Mouse (Mus musculus): ENCODE measurements around the gene Rtf2. TPM values are rescaled to one million over a fixed set of nuclear protein-coding genes. Genes with fewer than 3 reads are reported as not detected.

Gene Rtf2
- polyA plus RNA-seq, 1 experiment from 2014 or later, result 73.2 TPM

DNA sequence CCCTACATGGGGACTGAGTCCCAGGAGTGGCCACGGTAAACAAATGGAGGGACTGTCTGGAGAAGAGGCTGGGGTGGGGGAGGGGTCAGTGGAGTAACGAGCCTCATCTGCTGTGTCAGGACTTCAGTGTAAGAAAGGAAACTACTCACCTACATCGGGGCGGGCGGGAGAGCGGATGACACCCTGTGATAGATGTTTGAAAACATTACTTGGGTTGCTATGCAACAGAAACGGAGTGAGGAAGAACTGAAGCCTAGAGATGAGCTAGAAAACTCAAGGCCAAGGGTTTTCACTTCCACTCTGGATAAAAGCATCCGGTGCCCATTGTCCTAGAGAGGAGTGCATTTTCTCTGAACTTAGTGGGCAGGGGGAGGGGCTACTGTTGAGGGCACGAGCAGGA is 40.5 kb upstream of the Rtf2 start:
- Histone ChIP-seq H3K9me3 (replicated peaks; ENCODE audit: low read length) (no peaks in the 10 kb centered on the region), H3K4me2 (ENCODE audit: low read length) (no peak overlapping the region), H3K4me3 (replicated peaks; ENCODE audit: low read depth, low read length) (no peak overlapping the region), H3K27me3 (ENCODE audit: insufficient read depth, low read length) (no peaks in the 10 kb centered on the region), H3K9ac (ENCODE audit: low read depth, low read length) (no peak overlapping the region), H3K36me3 (ENCODE audit: insufficient read depth, low read length) (no peaks in the 10 kb centered on the region), H3K27ac (no peak overlapping the region), H3K4me1 (replicated peaks; ENCODE audit: insufficient read depth, low read length) (no peaks in the 10 kb centered on the region)
- no peak for TF ChIP-seq CTCF (IDR thresholded peaks at IDR 0.05; ENCODE audit: low read depth)
- 21% methylated on average over 9 of the region's 9 CpGs for WGBS
- ATAC-seq (replicated peaks; ENCODE audit: low FRiP score, low read depth) (no peak), DNase-seq (ENCODE audit: low spot score) (peak; percentile 19)

DNA sequence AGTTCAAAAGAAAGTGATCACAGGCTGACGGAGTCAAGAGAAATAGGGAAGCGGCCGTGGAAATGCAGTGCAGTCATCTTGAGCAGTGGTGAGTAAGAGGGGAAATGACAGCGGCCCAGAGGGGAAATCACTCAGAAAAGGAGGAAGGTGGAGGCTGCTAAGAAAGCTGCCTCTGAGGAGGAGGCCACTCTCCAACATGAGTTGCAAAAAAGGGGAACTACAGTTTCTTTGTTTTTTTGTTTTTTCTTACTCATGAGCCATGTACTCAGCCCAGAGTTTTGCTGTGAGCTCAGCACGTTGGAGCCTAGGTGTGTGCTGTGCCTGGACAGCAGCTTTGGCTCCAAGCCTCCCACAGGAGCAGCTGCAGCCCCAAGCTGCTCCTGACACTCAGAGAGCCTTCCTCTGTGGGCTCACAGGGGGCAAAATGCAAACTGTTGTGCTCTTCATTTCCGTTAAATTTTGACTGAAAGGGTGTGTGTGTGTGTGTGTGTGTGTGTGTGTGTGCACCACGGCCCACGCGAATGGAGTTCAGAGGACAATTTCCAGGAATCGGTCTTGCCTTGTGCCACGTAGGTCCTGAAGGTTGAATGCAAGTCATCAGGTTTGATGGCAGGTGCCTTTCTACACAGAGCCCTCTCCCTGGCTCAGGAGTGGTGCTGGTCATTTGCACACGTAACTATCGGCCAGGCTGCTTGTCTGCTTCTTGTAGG is 39.1 kb upstream of the Rtf2 start:
- no peak overlapping the region for H3K9ac ChIP-seq (ENCODE audit: low read depth, low read length)
- H3K4me1 ChIP-seq (replicated peaks; ENCODE audit: insufficient read depth, low read length), result no peaks in the 10 kb centered on the region
- no peaks in the 10 kb centered on the region for H3K36me3 ChIP-seq (ENCODE audit: insufficient read depth, low read length)
- DNase-seq (ENCODE audit: low spot score), result peak; percentile 24
- no peaks in the 10 kb centered on the region for H3K9me3 ChIP-seq (replicated peaks; ENCODE audit: low read length)
- no peak overlapping the region for H3K4me3 ChIP-seq (replicated peaks; ENCODE audit: low read depth, low read length)
- 60% methylated on average over 13 of the region's 13 CpGs for WGBS
- H3K27me3 ChIP-seq (ENCODE audit: insufficient read depth, low read length), result no peaks in the 10 kb centered on the region
- no peak overlapping the region for H3K4me2 ChIP-seq (ENCODE audit: low read length)
- no peak for ATAC-seq (replicated peaks; ENCODE audit: low FRiP score, low read depth)
- H3K27ac ChIP-seq, result no peak overlapping the region
- TF ChIP-seq CTCF (IDR thresholded peaks at IDR 0.05; ENCODE audit: low read depth), result no peak

DNA sequence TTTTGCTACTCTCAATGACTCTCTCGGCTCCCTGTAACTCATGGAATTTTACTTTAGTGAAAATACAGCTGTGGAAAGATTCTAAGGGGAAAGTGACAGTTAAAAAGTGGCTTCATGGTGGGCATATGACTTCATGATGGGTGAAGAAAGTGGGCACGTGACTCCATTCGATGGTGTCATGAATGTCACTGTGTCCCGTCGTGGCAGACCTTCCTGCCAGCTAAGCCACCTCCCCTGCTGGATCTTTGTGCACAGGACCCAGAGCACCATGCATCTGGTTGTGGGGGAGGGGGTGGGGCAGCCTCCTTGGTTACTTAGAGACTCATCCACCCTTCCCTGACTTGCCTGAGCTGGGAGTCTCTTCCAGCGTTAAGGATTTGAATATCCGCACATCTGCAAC is 36.1 kb upstream of the Rtf2 start:
- no peak for TF ChIP-seq CTCF (IDR thresholded peaks at IDR 0.05; ENCODE audit: low read depth)
- 54% methylated on average over 7 of the region's 7 CpGs for WGBS
- Histone ChIP-seq H3K36me3 (ENCODE audit: insufficient read depth, low read length) (no peaks in the 10 kb centered on the region), H3K27me3 (ENCODE audit: insufficient read depth, low read length) (no peaks in the 10 kb centered on the region), H3K4me2 (ENCODE audit: low read length) (no peak overlapping the region), H3K9me3 (replicated peaks; ENCODE audit: low read length) (no peaks in the 10 kb centered on the region), H3K27ac (no peak overlapping the region), H3K4me1 (replicated peaks; ENCODE audit: insufficient read depth, low read length) (no peaks in the 10 kb centered on the region), H3K9ac (ENCODE audit: low read depth, low read length) (no peak overlapping the region), H3K4me3 (replicated peaks; ENCODE audit: low read depth, low read length) (no peak overlapping the region)
- ATAC-seq (replicated peaks; ENCODE audit: low FRiP score, low read depth) (no peak), DNase-seq (ENCODE audit: low spot score) (no peak)

DNA sequence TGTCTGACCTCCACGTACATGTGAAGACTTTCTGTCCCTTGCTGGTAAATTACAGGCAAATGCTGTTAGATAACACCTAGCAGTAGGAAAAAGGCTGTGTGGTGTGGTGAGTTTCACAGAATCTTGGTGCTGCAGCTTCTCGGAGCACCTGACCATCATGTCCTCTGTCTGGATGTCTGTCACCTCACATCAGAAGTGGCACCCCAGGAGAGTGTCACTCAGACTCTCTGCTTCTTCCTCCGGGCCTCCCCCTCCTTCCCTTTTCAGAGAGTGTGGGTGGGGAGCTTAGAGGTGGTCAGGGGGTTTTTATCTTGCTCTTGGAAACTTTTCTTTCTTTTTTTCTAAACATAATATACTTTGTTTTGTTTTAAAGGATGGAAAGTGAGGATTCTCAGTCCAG is 35.3 kb upstream of the Rtf2 start:
- Histone ChIP-seq H3K27ac (no peak overlapping the region), H3K27me3 (ENCODE audit: insufficient read depth, low read length) (no peaks in the 10 kb centered on the region), H3K4me3 (replicated peaks; ENCODE audit: low read depth, low read length) (no peak overlapping the region), H3K4me2 (ENCODE audit: low read length) (no peak overlapping the region), H3K9me3 (replicated peaks; ENCODE audit: low read length) (no peaks in the 10 kb centered on the region), H3K36me3 (ENCODE audit: insufficient read depth, low read length) (no peaks in the 10 kb centered on the region), H3K9ac (ENCODE audit: low read depth, low read length) (no peak overlapping the region), H3K4me1 (replicated peaks; ENCODE audit: insufficient read depth, low read length) (no peaks in the 10 kb centered on the region)
- WGBS, result 71% methylated on average over 3 of the region's 3 CpGs
- TF ChIP-seq CTCF (IDR thresholded peaks at IDR 0.05; ENCODE audit: low read depth), result no peak
- no peak for DNase-seq (ENCODE audit: low spot score)
- ATAC-seq (replicated peaks; ENCODE audit: low FRiP score, low read depth), result no peak

DNA sequence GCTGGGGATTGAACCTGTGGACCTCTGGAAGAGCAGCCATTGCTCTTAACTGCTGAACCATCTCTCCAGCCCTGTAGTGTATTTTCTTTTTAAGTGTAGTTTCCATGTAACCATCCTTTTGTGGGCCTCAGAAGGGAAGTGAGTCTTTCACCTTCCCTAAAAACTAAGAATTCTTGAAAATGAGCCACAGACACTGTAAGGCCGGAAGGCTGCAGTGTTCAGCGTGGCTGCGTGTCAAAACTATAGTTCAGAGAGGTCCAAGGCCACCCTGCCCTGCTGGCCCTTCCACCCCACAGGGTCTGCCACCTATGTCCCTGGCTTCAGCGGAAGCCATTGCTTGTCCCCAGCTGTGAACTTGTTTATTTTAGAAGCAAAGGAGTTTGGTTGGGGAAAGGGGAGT is 34.2 kb upstream of the Rtf2 start:
- H3K27ac ChIP-seq, result no peak overlapping the region
- no peaks in the 10 kb centered on the region for H3K9me3 ChIP-seq (replicated peaks; ENCODE audit: low read length)
- no peak for TF ChIP-seq CTCF (IDR thresholded peaks at IDR 0.05; ENCODE audit: low read depth)
- H3K4me1 ChIP-seq (replicated peaks; ENCODE audit: insufficient read depth, low read length), result no peaks in the 10 kb centered on the region
- DNase-seq (ENCODE audit: low spot score), result no peak
- 43% methylated on average over 4 of the region's 4 CpGs for WGBS
- no peak overlapping the region for H3K4me3 ChIP-seq (replicated peaks; ENCODE audit: low read depth, low read length)
- H3K36me3 ChIP-seq (ENCODE audit: insufficient read depth, low read length), result no peaks in the 10 kb centered on the region
- H3K9ac ChIP-seq (ENCODE audit: low read depth, low read length), result no peak overlapping the region
- ATAC-seq (replicated peaks; ENCODE audit: low FRiP score, low read depth), result no peak
- no peaks in the 10 kb centered on the region for H3K27me3 ChIP-seq (ENCODE audit: insufficient read depth, low read length)
- no peak overlapping the region for H3K4me2 ChIP-seq (ENCODE audit: low read length)

DNA sequence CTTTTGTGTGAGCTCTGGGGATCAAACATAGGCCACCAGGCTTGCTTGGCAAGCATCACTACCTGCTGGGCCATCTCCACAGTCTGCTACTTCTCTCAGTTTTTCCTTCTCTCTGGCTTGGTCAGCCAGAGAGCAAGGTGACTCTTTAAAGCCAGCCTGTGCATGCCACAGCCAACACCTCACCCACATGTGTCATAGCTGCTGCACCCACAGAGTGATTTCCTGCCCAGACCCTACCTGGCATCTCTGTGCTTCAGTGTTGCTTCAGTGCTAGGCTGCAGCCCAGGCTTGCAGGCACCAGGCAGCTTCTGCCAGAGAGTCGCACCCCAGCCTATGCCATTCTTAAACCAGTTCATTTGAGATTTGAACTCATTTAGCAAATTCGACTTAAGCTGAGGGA is 32.9 kb upstream of the Rtf2 start:
- Histone ChIP-seq H3K36me3 (ENCODE audit: insufficient read depth, low read length) (no peaks in the 10 kb centered on the region), H3K4me1 (replicated peaks; ENCODE audit: insufficient read depth, low read length) (no peaks in the 10 kb centered on the region; the same call in 1 of the 2 replicates), H3K4me2 (ENCODE audit: low read length) (no peak overlapping the region), H3K9ac (ENCODE audit: low read depth, low read length) (no peak overlapping the region), H3K27ac (no peak overlapping the region), H3K4me3 (replicated peaks; ENCODE audit: low read depth, low read length) (no peak overlapping the region), H3K27me3 (ENCODE audit: insufficient read depth, low read length) (no peaks in the 10 kb centered on the region), H3K9me3 (replicated peaks; ENCODE audit: low read length) (no peaks in the 10 kb centered on the region)
- no peak for DNase-seq (ENCODE audit: low spot score)
- no peak for ATAC-seq (replicated peaks; ENCODE audit: low FRiP score, low read depth)
- WGBS, result 77% methylated on average over 2 of the region's 2 CpGs
- no peak for TF ChIP-seq CTCF (IDR thresholded peaks at IDR 0.05; ENCODE audit: low read depth)

DNA sequence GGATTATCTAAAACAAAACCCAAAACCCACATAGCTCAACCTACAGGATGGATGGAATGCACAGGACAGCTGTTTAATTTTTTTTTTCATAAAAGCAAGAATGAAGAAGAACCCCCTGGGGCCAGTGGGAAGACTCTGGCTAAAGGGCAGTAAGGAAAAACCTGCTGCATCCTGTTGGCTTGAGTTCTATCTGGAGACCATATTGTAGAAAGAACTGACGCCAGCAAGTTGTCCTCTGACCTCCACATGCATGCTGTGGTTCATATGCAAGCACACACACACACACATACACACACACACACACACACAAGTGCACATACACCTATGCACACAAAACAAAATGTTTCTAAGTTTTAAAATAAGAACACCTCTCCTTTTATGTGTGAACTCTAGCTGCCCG is 29.7 kb upstream of the Rtf2 start:
- H3K36me3 ChIP-seq (ENCODE audit: insufficient read depth, low read length), result no peaks in the 10 kb centered on the region
- no peaks in the 10 kb centered on the region for H3K9me3 ChIP-seq (replicated peaks; ENCODE audit: low read length)
- 73% methylated on average over 2 of the region's 2 CpGs for WGBS
- H3K9ac ChIP-seq (ENCODE audit: low read depth, low read length), result no peak overlapping the region
- no peak overlapping the region for H3K4me2 ChIP-seq (ENCODE audit: low read length)
- no peak overlapping the region for H3K27ac ChIP-seq
- H3K4me3 ChIP-seq (replicated peaks; ENCODE audit: low read depth, low read length), result no peak overlapping the region
- ATAC-seq (replicated peaks; ENCODE audit: low FRiP score, low read depth) (no peak), DNase-seq (ENCODE audit: low spot score) (no peak)
- TF ChIP-seq CTCF (IDR thresholded peaks at IDR 0.05; ENCODE audit: low read depth), result no peak
- peaks cover 7% of the 10 kb centered on the region for H3K4me1 ChIP-seq (replicated peaks; ENCODE audit: insufficient read depth, low read length)
- no peaks in the 10 kb centered on the region for H3K27me3 ChIP-seq (ENCODE audit: insufficient read depth, low read length)

All from kidney, postnatal 0 days (tissue).